Mouse (Mus musculus) heart, adult 2 months (tissue): ENCODE data around the gene Nxph4.

Experiments used
- CTCF ChIP-seq: fragments of 200-600 bp; IDR thresholded peaks from 2 replicates; pipeline ENCODE4 v1.8.1; 2022; ENCODE audit warnings: antibody characterized with exemption, mild to moderate bottlenecking, moderate library complexity
- EP300 ChIP-seq: fragments of 200-500 bp; IDR thresholded peaks from 2 replicates; pipeline ENCODE4 v1.6.1; 2011; ENCODE audit warnings: low read depth, low read length, control low read depth; ENCODE audit not compliant: insufficient read depth
- POLR2A ChIP-seq: fragments of 200-500 bp; IDR thresholded peaks from 2 replicates; pipeline ENCODE4 v1.6.1; 2011; ENCODE audit warnings: mild to moderate bottlenecking, low read depth, low read length, control low read depth; ENCODE audit not compliant: insufficient read depth

GRCm38 (mm10) chr10:127480833-127481813 is 53.2 kb downstream of the Nxph4 start:
- TF ChIP-seq CTCF: 0 out of 2 replicates have a peak, but pooled peaks have one; percentile 8
- no peak for TF ChIP-seq EP300
- TF ChIP-seq POLR2A: no peak
